Mouse (Mus musculus): ENCODE data around the gene Defb11. TPM values are rescaled to one million over a fixed set of nuclear protein-coding genes. Genes with fewer than 3 reads are reported as not detected.

The Defb11 gene
- not detected for total RNA-seq (2023)

DNA sequence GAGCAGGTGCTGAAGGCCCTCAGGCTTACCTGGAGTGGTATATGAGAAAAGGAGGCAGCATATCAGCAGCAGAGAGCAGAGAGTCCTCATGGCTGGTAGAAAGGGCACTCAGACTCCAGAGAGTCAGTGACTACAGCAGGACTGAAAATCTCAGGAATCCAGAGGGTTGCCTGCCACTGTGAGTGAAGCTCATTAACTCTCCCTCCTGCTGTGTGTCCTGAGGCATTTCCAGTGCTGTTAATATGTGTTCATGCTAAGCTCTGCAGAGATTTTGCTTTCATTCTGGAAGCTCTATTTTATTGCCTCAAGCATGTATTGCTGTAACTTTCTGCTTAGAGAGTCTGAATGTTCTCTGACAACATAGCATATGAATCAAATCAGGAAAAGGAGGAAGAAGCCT is at the start of gene Defb11:
Gene Defb11, minus strand, starts transcription at position 123 of the 400 bp plus-strand sequence.

DNA sequence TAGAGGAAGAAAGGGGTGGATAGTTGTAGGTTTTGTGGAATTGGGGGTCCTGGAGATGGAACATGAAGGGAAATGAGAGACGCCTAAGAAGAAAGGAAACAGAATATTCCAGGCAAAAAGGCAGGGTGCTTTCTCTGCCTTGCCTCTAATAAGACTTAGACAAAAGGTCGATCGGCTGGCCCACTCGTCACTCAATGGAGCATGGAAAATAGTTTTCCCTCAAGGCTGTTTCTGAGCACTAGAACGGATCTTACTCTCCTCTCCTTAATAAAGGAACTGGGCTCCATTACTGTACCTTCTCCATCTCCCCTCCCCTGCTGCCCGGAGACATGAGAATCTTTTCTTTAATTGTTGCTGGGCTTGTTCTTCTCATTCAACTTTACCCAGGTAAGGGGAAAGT is 40.2 kb upstream of the Defb11 start, which contains the start of gene Defb13:
Gene Defb13, plus strand, starts transcription at position 301 of the 400 bp plus-strand sequence.

DNA sequence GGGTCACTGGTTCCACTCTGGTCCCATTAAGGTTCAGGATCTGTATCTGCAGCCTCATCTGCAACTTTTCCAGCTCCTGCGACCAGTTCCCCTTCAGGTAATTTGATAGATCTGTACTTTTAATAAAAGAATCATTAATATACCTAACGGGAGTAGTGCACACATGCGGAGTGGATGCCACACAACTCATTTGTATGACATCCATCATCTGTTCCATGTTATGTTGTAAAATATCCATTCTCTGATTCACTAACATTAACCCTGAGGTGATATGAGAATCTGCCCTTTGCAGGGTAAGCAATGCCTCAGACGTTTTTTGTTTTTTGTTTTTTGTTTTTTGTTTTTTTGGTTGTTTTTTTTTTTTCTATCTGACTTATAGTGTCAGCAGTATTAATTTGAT is 31.8 kb upstream of the Defb11 start, which contains the start of gene Defb35:
Gene Defb35, plus strand, starts transcription at position 301 of the 400 bp plus-strand sequence.

DNA sequence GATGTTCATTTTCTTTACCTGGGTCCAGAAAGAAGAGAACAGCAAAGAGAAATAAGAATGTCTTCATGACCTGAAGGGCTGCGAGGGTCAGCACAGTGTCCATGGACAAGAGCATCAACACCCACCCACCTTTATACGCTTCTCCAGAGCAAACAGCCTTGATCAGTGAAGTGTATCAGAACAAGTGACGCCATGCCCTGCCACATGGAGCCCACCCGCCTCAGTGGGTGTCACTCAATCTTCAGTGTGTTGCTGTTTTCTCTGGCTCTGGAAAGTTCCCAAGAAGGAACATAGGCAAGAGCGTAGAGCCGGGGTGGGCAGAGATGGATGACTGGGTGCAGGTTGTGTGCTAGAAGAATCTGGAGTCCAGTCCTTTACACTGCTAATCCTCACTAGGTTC is 26.4 kb upstream of the Defb11 start, which contains the start of gene Defb15:
Gene Defb15, minus strand, starts transcription at position 101 of the 400 bp plus-strand sequence.

DNA sequence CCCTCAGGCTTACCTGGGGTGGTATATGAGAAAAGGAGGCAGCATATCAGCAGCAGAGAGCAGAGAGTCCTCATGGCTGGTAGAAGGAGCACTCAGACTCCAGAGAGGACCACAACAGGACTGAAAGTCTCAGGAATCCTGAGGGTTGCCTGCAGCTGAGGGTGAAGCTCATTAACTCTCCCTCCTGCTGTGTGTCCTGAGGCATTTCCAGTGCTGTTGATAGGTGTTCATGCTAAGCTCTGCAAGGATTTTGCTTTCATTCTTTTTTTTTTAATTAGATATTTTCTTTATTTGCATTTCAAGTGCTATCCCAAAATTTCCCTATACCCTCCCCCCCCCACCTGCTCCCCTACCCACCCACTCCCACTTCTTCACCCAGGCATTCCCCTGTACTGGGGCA is 20.9 kb downstream of the Defb11 start, which contains the start of gene Defb9:
Gene Defb9, minus strand, starts transcription at position 101 of the 400 bp plus-strand sequence.

DNA sequence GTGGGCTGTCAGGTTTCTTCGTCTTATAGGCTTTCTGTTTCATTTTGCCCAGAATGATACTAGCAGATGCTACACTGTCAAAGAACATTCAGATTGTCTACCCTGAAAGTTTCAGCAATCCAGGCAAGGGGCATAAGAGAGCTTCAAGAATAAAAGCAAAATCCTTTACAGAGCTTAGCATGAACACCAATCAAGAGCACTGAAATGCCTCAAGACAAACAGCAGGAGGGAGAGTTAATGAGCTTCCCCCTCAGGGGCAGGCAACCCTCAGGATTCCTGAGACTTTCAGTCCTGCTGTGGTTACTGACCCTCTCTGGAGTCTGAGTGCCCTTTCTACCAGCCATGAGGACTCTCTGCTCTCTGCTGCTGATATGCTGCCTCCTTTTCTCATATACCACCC is 47.6 kb downstream of the Defb11 start, which contains the start of gene Defb10:
Gene Defb10, plus strand, starts transcription at position 316 of the 400 bp plus-strand sequence.

Other genes starting within 250 kb of the Defb11 start
- gene Defa34, start 240.6 kb downstream of the Defb11 start, total RNA-seq (2023): not detected
- not detected for gene AY761184, start 202.8 kb downstream of the Defb11 start, total RNA-seq (2023)
- not detected for gene Defa24, start 171.9 kb downstream of the Defb11 start, total RNA-seq (2023)
- gene Defb50, start 82.9 kb downstream of the Defb11 start, total RNA-seq (2023): not detected
- gene Defb2, start 66.5 kb downstream of the Defb11 start, total RNA-seq (2023): not detected
- not detected for gene Defb10, start 47.5 kb downstream of the Defb11 start, total RNA-seq (2023)
- not detected for gene Defb9, start 21.0 kb downstream of the Defb11 start, total RNA-seq (2023)
- gene Defb15, start 26.3 kb upstream of the Defb11 start, total RNA-seq (2023): not detected
- not detected for gene Defb35, start 31.9 kb upstream of the Defb11 start, total RNA-seq (2023)
- gene Defb13, start 40.4 kb upstream of the Defb11 start, total RNA-seq (2023): not detected
- gene Fam90a1a, start 52.3 kb upstream of the Defb11 start, total RNA-seq (2023): not detected
- gene Ccdc70, start 63.4 kb upstream of the Defb11 start, total RNA-seq (2023): not detected
- 0.23 TPM for gene Atp7b, start 153.9 kb upstream of the Defb11 start, total RNA-seq (2023)
- gene Alg11, start 154.3 kb upstream of the Defb11 start, total RNA-seq (2023): 21.7 TPM
- gene Nek5, start 218.6 kb upstream of the Defb11 start, total RNA-seq (2023): not detected